Mouse (Mus musculus) liver, embryonic 12.5 days (tissue): ENCODE measurements around the gene Spock2. TPM values are rescaled to one million over a fixed set of nuclear protein-coding genes. Genes with fewer than 3 reads are reported as not detected.
A peak's percentile ranks its signal among the peaks of the same experiment; 100 is the strongest.

Experiments used
- ATAC-seq: fragments of 200-750 bp; cut with Nextera tagmentation; 2 replicates; pipeline ENCODE4 v1.8.0; 2017; ENCODE audit warnings: moderate number of reproducible peaks, mild to moderate bottlenecking, moderate library complexity
- H3K27ac ChIP-seq: fragments of 300-500 bp; sonication (generic); 2 replicates; pipeline ENCODE4 v1.5.1; 2016; ENCODE audit warnings: mild to moderate bottlenecking
- H3K27me3 ChIP-seq: fragments of 300-500 bp; sonication (generic); replicated peaks from 2 replicates; pipeline ENCODE4 v1.6.1; 2016; ENCODE audit warnings: mild to moderate bottlenecking, moderate library complexity
- H3K36me3 ChIP-seq: fragments of 300-500 bp; sonication (generic); 2 replicates; pipeline ENCODE4 v1.6.1; 2016; ENCODE audit warnings: mild to moderate bottlenecking, moderate library complexity
- H3K4me1 ChIP-seq: fragments of 300-500 bp; sonication (generic); 2 replicates; pipeline ENCODE4 v1.6.1; 2016
- H3K4me2 ChIP-seq: fragments of 300-500 bp; sonication (generic); 2 replicates; pipeline ENCODE4 v1.6.1; 2016; ENCODE audit warnings: mild to moderate bottlenecking, moderate library complexity
- H3K4me3 ChIP-seq: fragments of 300-500 bp; sonication (generic); 2 replicates; pipeline ENCODE4 v1.5.1; 2016; ENCODE audit warnings: mild to moderate bottlenecking, moderate library complexity
- H3K9ac ChIP-seq: fragments of 300-500 bp; sonication (generic); 2 replicates; pipeline ENCODE4 v1.6.1; 2016; ENCODE audit warnings: mild to moderate bottlenecking, moderate library complexity
- H3K9me3 ChIP-seq: fragments of 300-500 bp; sonication (generic); replicated peaks from 2 replicates; pipeline ENCODE4 v1.6.1; 2016; ENCODE audit warnings: mild to moderate bottlenecking, moderate library complexity
- WGBS: fragments of 180-500 bp; shearing (Covaris S2); methylation state at CpG from one replicate; pipeline ENCODE4 v1.1.7; 2016; ENCODE audit not compliant: insufficient replicate concordance; 5-methylcytosine and 5-hydroxymethylcytosine counted together
- polyA plus RNA-seq: library from polyadenylated mRNA; unstranded; fragments of >200 nt; fragmentation: Nextera tagmentation; extraction: Ambion mirVana; gene quantifications from 2 replicates; pipeline ENCODE4 v1.2.1, GENCODE M21; 2016

Spock2 gene
- polyA plus RNA-seq = 0.10 and 0.13 TPM in 2 replicates

- Histone ChIP-seq H3K4me2 (peak within 1 kb of the TSS; percentile 71), H3K9ac (peak within 1 kb of the TSS; percentile 2; the same call in 1 of the 2 replicates), H3K36me3 (no peaks in the 10 kb centered on the region), H3K4me3 (peak within 1 kb of the TSS; percentile 49), H3K27me3 (peaks cover 80% of the 10 kb centered on the region), H3K27ac (no peak within 1 kb of the TSS), H3K4me1 (peaks cover 15% of the 10 kb centered on the region), H3K9me3 (no peaks in the 10 kb centered on the region)
- WGBS = under 1% methylated on average over 22 of the region's 22 CpGs
- no peak for ATAC-seq
Measured at GRCm38 (mm10) chr10:60106146-60106530, at the start of gene Spock2. Spock2 (plus strand) TSS chr10:60106219.

- no peak for ATAC-seq
- peaks cover 16% of the 10 kb centered on the region for H3K36me3 ChIP-seq
- no peak overlapping the region for H3K27ac ChIP-seq
- H3K27me3 ChIP-seq = no peaks in the 10 kb centered on the region
- 82% methylated on average over 5 of the region's 5 CpGs for WGBS
- no peak overlapping the region for H3K4me2 ChIP-seq
- H3K4me1 ChIP-seq = no peaks in the 10 kb centered on the region
- no peak overlapping the region for H3K9ac ChIP-seq
- no peak overlapping the region for H3K4me3 ChIP-seq
- no peaks in the 10 kb centered on the region for H3K9me3 ChIP-seq
Measured at GRCm38 (mm10) chr10:60062173-60062572, 43.8 kb upstream of the Spock2 start.

- 56% methylated on average over 5 of the region's 5 CpGs for WGBS
- no peak overlapping the region for H3K9ac ChIP-seq
- no peak overlapping the region for H3K4me2 ChIP-seq
- H3K27me3 ChIP-seq = no peaks in the 10 kb centered on the region
- no peaks in the 10 kb centered on the region for H3K4me1 ChIP-seq
- H3K27ac ChIP-seq = no peak overlapping the region
- H3K36me3 ChIP-seq = peaks cover 11% of the 10 kb centered on the region; the same call in 1 of the 2 replicates
- H3K4me3 ChIP-seq = no peak overlapping the region
- no peaks in the 10 kb centered on the region for H3K9me3 ChIP-seq
- ATAC-seq = no peak
Measured at GRCm38 (mm10) chr10:60062931-60063330, 43.1 kb upstream of the Spock2 start.

- 67% methylated on average over 3 of the region's 3 CpGs for WGBS
- no peak for ATAC-seq
Measured at GRCm38 (mm10) chr10:60066524-60066923, 39.5 kb upstream of the Spock2 start.

GRCm38 (mm10) chr10:60075159-60075558, 30.9 kb upstream of the Spock2 start:
- H3K4me1 ChIP-seq = peaks cover 54% of the 10 kb centered on the region
- ATAC-seq = no peak
- H3K27ac ChIP-seq = no peak overlapping the region

More at GRCm38 (mm10) chr10:60066524-60066923, 39.5 kb upstream of the Spock2 start:
- no peaks in the 10 kb centered on the region for H3K4me1 ChIP-seq
- no peak overlapping the region for H3K27ac ChIP-seq
- no peaks in the 10 kb centered on the region for H3K27me3 ChIP-seq
- H3K36me3 ChIP-seq = peaks cover 11% of the 10 kb centered on the region; the same call in 1 of the 2 replicates
- no peaks in the 10 kb centered on the region for H3K9me3 ChIP-seq
- H3K4me2 ChIP-seq = no peak overlapping the region
- no peak overlapping the region for H3K9ac ChIP-seq
- no peak overlapping the region for H3K4me3 ChIP-seq

GRCm38 (mm10) chr10:60077226-60077625, 28.8 kb upstream of the Spock2 start:
- 89% methylated on average over 7 of the region's 7 CpGs for WGBS
- ATAC-seq = no peak
- H3K4me2 ChIP-seq = peak overlapping the region; percentile 72
- H3K36me3 ChIP-seq = no peaks in the 10 kb centered on the region
- H3K4me1 ChIP-seq = peaks cover 75% of the 10 kb centered on the region
- H3K9ac ChIP-seq = peak overlapping the region; percentile 50
- H3K4me3 ChIP-seq = no peak overlapping the region
- H3K27me3 ChIP-seq = no peaks in the 10 kb centered on the region
- no peaks in the 10 kb centered on the region for H3K9me3 ChIP-seq
- H3K27ac ChIP-seq = peak overlapping the region; percentile 95

More at GRCm38 (mm10) chr10:60075159-60075558, 30.9 kb upstream of the Spock2 start:
- no peak overlapping the region for H3K4me2 ChIP-seq
- H3K9me3 ChIP-seq = no peaks in the 10 kb centered on the region
- H3K9ac ChIP-seq = no peak overlapping the region
- H3K4me3 ChIP-seq = no peak overlapping the region
- 68% methylated on average over 1 of the region's 1 CpGs for WGBS
- H3K27me3 ChIP-seq = no peaks in the 10 kb centered on the region
- H3K36me3 ChIP-seq = no peaks in the 10 kb centered on the region

GRCm38 (mm10) chr10:60077736-60078560, 28.1 kb upstream of the Spock2 start:
- H3K4me2 ChIP-seq = peak overlapping the region; percentile 72
- peak; percentile 84 for ATAC-seq
- H3K27me3 ChIP-seq = no peaks in the 10 kb centered on the region
- peak overlapping the region; percentile 50 for H3K9ac ChIP-seq
- H3K36me3 ChIP-seq = no peaks in the 10 kb centered on the region
- peaks cover 81% of the 10 kb centered on the region for H3K4me1 ChIP-seq
- peak overlapping the region; percentile 95 for H3K27ac ChIP-seq
- 34% methylated on average over 18 of the region's 18 CpGs for WGBS
- peak overlapping the region; percentile 35 for H3K4me3 ChIP-seq
- H3K9me3 ChIP-seq = no peaks in the 10 kb centered on the region

- H3K27me3 ChIP-seq = no peaks in the 10 kb centered on the region
Measured at GRCm38 (mm10) chr10:60078561-60078917, 27.5 kb upstream of the Spock2 start.

GRCm38 (mm10) chr10:60080171-60080570, 25.8 kb upstream of the Spock2 start:
- Histone ChIP-seq H3K4me2 (peak overlapping the region; percentile 34), H3K27ac (peak overlapping the region; percentile 95), H3K9ac (peak overlapping the region; percentile 14; the same call in 1 of the 2 replicates), H3K4me3 (no peak overlapping the region), H3K36me3 (no peaks in the 10 kb centered on the region), H3K4me1 (peaks cover 79% of the 10 kb centered on the region), H3K27me3 (no peaks in the 10 kb centered on the region), H3K9me3 (no peaks in the 10 kb centered on the region)
- peak; percentile 53 for ATAC-seq
- WGBS = 34% methylated on average over 3 of the region's 3 CpGs

More at GRCm38 (mm10) chr10:60078561-60078917, 27.5 kb upstream of the Spock2 start:
- Histone ChIP-seq H3K4me1 (peaks cover 83% of the 10 kb centered on the region), H3K4me2 (peak overlapping the region; percentile 72), H3K27ac (peak overlapping the region; percentile 95), H3K36me3 (no peaks in the 10 kb centered on the region), H3K4me3 (peak overlapping the region; percentile 35), H3K9ac (peak overlapping the region; percentile 50), H3K9me3 (no peaks in the 10 kb centered on the region)
- ATAC-seq = peak; percentile 89
- WGBS = 26% methylated on average over 5 of the region's 5 CpGs

GRCm38 (mm10) chr10:60080601-60080981, 25.4 kb upstream of the Spock2 start:
- Histone ChIP-seq H3K36me3 (no peaks in the 10 kb centered on the region), H3K4me2 (peak overlapping the region; percentile 34), H3K4me1 (peaks cover 76% of the 10 kb centered on the region), H3K27ac (peak overlapping the region; percentile 95), H3K9me3 (no peaks in the 10 kb centered on the region), H3K4me3 (no peak overlapping the region), H3K27me3 (no peaks in the 10 kb centered on the region), H3K9ac (peak overlapping the region; percentile 14)
- 9% methylated on average over 5 of the region's 5 CpGs for WGBS
- ATAC-seq = 0 out of 2 replicates have a peak, but pooled peaks have one; percentile 3

- 59% methylated on average over 21 of the region's 21 CpGs for WGBS
- no peaks in the 10 kb centered on the region for H3K36me3 ChIP-seq
- no peaks in the 10 kb centered on the region for H3K9me3 ChIP-seq
- no peak overlapping the region for H3K4me3 ChIP-seq
- H3K4me1 ChIP-seq = peaks cover 76% of the 10 kb centered on the region
- no peaks in the 10 kb centered on the region for H3K27me3 ChIP-seq
- no peak for ATAC-seq
- peak overlapping the region; percentile 14 for H3K9ac ChIP-seq
- peak overlapping the region; percentile 34 for H3K4me2 ChIP-seq
- H3K27ac ChIP-seq = peak overlapping the region; percentile 95
Measured at GRCm38 (mm10) chr10:60080982-60081825, 24.8 kb upstream of the Spock2 start.
